Mouse (Mus musculus): ENCODE measurements at regions not wholly inside any gene's neighbourhood (a gene's known extent, or its start where the extent isn't known, plus 50 kb on each side); places are given as distances from the start of the nearest gene placed in this dataset.

DNA sequence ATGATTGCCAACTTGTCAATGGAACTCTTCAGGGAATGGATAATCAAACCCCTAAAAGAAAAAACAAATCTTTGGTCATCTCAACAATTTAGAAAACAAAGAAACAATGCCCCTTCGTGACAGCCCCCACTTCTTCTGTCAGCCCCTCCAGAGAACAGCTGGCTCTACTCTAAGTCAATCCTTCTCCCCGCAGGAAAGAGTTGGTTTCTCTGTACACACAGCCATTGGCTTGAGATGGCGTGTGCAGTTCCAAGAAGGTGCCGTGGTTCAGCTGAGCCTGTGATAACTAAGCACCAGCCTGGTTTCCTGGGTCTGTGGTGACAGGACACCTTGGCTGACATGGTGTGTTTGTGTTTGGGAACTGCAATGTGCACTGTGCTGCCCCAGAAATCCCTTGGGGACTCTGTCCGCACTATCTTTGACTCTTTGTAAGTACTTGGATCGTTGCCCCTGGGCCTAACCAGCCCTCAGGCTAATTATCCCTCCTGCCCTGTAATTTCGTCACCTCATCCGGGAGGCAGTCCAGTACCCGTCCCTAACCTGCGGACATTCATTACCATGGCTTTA, 253.8 kb upstream of the Kazn start:
- ATAC-seq (replicated peaks in 1 of 2; ENCODE audit: insufficient read depth in 1 of 2, low FRiP score in 2 of 2, low TSS enrichment in 1 of 2, low read depth in 1 of 2, poor library complexity in 2 of 2, severe bottlenecking in 2 of 2) = no peak

DNA sequence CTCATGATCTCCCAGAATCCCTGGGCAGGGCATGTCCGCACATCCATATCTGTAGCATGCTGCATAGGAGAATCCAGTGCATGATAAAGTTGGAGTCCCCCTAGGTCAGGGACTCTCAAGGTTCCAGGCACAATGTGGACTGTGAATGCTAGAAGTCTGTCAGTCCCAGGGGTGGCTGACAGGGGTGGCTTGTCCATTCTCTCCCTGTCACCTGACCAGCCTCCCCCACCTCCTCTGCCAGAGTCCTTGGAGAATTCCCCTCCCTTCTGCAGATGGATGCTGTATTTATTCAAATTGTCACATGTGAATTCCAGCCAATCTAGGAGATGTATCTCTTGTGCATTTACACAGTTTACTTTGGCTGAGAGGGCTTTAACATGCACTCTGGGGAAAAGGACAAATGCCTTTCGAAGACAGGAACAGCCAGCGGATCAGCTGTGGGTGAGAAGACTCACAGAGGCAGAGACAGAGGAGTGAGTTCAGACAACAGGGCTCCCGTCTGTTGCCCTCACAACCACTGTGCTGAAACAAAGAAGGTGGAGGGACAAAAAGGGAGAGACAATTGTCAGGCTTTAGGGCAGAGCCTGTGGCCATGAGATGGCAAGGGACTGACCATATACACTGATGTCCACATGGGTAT, 246.7 kb upstream of the Kazn start:
- no peak for ATAC-seq (replicated peaks in 1 of 2; ENCODE audit: insufficient read depth in 1 of 2, low FRiP score in 2 of 2, low TSS enrichment in 1 of 2, low read depth in 1 of 2, poor library complexity in 2 of 2, severe bottlenecking in 2 of 2)

DNA sequence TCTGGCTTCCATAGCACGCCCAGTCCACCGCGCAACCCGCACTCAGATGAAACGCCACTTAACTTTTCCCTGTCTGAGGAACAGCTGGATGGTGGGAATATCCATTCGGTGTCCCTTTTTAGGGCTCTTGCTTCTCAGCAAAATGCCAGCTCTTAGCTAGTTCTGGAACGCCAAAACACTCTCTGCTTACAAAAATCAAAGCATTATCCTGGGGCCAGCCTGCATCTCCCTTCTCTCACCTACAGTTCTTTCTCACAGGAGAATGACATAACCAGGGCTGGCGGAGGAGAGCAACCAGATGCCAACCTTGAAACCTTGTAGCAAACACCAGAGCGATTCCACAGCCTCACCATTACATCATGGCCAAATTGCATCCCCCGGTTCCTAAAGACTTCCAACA, 236.4 kb upstream of the Kazn start:
- no peak for ATAC-seq (replicated peaks in 1 of 2; ENCODE audit: insufficient read depth in 1 of 2, low FRiP score in 2 of 2, low TSS enrichment in 1 of 2, low read depth in 1 of 2, poor library complexity in 2 of 2, severe bottlenecking in 2 of 2)

DNA sequence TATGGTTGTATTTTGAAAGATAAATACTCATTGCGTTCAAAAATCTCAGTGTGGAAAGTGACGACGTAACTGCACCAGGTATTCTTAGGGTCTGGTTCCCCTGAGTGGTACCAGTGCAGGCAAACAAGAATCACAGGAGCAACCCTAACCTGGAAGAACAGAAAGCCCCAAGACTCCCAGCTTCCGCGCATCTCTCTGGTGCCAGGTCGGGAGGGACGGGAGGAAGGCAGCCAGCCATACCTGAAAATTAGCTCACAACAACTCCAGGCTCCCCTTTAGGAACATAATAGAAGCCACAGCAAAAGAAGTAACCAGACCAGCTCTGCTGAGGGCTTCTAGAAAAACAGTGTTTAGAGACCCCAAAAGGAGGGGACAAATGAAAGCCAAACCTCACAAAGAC, 235.4 kb upstream of the Kazn start:
- ATAC-seq (replicated peaks in 1 of 2; ENCODE audit: insufficient read depth in 1 of 2, low FRiP score in 2 of 2, low TSS enrichment in 1 of 2, low read depth in 1 of 2, poor library complexity in 2 of 2, severe bottlenecking in 2 of 2) = no peak

DNA sequence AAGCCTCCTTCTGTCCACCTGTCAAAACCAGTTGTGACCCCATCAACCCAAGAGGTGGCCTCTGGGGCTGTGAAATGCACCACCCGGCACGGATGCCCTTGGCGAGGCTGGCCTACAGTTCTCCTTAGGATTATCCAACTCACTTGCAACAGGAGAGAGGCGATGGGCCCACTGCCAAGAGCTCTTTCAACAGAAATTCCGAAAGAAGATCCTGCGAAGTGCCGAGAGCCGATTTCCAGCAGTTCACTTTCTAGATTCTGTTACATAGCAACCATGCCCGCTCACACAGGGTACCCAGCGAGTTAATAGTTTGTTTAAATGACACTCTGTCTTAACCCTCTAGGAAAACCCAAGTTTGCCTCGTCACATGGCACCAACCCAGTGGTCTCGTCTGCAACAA, 234.8 kb upstream of the Kazn start:
- no peak for ATAC-seq (replicated peaks in 1 of 2; ENCODE audit: insufficient read depth in 1 of 2, low FRiP score in 2 of 2, low TSS enrichment in 1 of 2, low read depth in 1 of 2, poor library complexity in 2 of 2, severe bottlenecking in 2 of 2)

DNA sequence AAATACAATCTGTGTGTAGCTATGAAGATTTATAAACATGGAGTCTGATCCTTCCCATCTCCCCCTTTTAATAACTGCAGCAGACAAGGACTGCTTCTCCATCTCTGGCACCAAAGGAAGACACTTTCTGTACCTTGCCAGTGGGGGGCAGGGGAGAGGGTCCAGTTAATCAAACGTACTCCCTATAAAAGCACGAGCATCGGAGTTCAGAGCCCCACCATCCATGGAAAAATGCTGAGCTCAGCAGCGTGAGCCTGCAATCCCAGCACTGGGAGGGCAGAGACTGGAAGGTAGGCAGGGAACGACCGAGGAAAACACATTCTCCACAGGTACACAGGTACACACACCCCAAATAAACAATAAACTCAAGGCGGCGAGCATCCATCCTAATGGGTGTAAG, 234.1 kb upstream of the Kazn start:
- no peak for ATAC-seq (replicated peaks in 1 of 2; ENCODE audit: insufficient read depth in 1 of 2, low FRiP score in 2 of 2, low TSS enrichment in 1 of 2, low read depth in 1 of 2, poor library complexity in 2 of 2, severe bottlenecking in 2 of 2)

DNA sequence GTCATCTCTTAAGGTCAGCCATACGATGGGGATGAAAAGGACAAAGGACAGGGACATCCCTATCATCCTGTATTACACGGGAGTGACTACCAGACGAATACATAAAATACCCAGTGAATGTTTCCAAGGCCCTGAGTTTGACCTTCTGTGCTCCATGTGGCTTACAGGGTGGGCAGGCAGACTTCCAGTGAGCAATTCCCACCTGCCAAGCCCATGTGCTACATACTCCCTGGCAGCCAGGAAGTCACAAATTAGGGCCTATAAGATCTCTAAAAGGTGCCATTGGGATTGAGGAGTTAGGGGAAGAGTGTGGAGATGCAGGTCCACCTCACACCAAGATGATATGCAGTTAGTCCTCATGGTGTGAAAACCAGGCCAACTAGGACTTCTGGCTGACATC, 233.1 kb upstream of the Kazn start:
- ATAC-seq (replicated peaks in 1 of 2; ENCODE audit: insufficient read depth in 1 of 2, low FRiP score in 2 of 2, low TSS enrichment in 1 of 2, low read depth in 1 of 2, poor library complexity in 2 of 2, severe bottlenecking in 2 of 2) = no peak

DNA sequence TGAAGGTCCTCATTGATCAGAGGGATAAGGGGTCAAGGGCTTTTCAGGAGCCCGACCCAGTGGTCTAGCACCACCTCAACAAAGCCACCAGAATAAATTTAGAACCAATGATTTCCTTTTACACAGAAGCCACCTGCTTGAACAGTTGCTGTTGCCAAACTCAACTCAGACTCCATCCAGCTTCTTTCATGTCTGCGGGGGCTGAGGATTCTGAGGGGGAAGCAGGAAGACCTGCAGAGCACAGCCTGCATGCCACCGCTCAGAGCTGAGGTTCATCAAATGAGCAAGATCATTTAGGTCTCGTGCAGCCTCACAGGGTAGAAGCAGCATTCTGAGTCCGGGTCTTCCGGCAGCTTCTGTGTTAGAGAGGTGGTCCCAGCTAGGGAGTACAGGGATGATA, 231.6 kb upstream of the Kazn start:
- ATAC-seq (replicated peaks in 1 of 2; ENCODE audit: insufficient read depth in 1 of 2, low FRiP score in 2 of 2, low TSS enrichment in 1 of 2, low read depth in 1 of 2, poor library complexity in 2 of 2, severe bottlenecking in 2 of 2) = no peak

DNA sequence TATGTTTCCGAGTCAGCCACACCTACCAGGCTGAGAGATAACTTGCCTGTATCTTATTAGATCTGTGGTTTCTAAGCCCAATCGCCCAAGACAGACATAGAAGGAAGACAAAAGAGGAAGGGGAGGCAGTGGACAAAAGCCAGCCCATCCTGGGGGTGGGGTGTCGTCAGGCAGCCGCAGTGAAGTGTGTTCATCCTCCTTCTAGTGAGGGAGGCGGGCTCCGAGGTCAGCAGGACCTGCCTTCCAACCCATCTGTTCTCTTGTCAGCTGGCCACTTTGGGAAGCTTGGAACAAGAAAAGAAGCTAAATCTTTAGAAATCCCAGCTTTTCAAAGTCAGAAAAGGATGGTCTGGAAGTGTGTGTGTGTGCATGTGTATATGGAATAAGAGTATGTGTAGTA, 228.7 kb upstream of the Kazn start:
- ATAC-seq (replicated peaks in 1 of 2; ENCODE audit: insufficient read depth in 1 of 2, low FRiP score in 2 of 2, low TSS enrichment in 1 of 2, low read depth in 1 of 2, poor library complexity in 2 of 2, severe bottlenecking in 2 of 2) = no peak

DNA sequence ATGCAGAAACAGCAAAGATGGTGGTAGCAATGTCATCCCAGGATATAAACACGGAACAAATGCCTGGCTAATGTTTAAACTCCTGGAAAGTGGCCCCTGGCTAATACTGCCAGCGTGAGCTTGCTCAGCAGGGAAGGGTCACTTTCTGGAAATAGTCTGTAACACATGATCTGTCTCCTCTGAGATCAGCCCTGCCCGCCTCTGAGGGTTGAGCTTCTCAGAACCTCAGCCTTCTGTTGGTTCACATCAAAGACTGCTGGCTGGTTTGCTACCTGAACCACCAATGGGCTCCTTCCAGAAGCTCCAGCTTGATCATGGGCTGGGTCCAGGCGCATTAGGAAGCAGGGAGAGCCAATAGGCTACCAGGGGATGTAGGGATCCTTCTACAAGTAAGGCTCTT, 226.0 kb upstream of the Kazn start:
- ATAC-seq (replicated peaks in 1 of 2; ENCODE audit: insufficient read depth in 1 of 2, low FRiP score in 2 of 2, low TSS enrichment in 1 of 2, low read depth in 1 of 2, poor library complexity in 2 of 2, severe bottlenecking in 2 of 2) = no peak

DNA sequence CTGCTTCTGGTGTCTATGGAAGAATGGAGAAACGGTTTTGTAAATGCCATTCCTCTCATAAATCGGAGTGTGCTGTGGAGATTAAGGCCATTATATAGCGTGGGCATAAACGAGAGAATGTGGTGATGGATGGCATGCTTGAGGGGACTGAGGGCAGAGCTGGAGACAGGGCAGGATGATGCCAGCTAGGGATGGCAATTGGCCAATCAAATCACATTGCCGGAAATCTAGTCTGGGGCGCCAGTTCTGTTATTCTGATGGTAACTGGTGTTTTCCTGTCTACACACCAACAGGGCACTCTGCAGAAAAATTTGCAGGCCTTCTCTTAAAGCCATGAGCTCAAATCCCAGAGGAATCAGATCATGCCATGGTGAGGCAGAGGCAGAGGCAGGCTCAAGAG, 224.9 kb upstream of the Kazn start:
- no peak for ATAC-seq (replicated peaks in 1 of 2; ENCODE audit: insufficient read depth in 1 of 2, low FRiP score in 2 of 2, low TSS enrichment in 1 of 2, low read depth in 1 of 2, poor library complexity in 2 of 2, severe bottlenecking in 2 of 2)

DNA sequence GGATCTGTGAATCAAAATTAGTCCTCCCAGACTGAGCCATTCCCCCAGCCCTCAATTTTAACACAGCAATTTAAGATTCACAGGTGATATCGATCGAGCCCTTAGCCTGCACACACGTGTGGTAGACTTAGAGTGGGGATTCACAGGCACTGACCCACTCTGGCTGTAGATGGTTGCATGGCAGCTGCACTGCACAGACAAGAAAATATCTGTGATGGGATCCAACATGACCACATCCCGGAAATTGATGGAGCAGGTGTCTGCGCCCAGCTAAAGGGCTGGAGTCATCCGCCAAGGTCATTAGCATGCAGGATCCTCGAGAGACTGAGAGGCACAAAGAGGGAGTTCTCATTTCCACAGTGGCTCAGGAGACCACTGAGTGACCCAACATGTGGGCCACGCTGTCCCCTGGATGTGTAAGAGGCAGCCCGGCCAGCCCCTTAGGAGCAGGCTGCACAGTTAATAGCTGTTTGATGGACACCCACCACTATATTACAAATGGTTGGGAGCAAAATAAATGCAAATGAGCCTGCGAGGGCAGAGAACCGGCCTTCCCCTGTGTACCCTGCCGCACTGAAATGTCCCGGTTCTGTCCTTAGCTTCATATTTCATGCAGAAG, 221.4 kb upstream of the Kazn start:
- ATAC-seq (replicated peaks in 1 of 2; ENCODE audit: insufficient read depth in 1 of 2, low FRiP score in 2 of 2, low TSS enrichment in 1 of 2, low read depth in 1 of 2, poor library complexity in 2 of 2, severe bottlenecking in 2 of 2) = no peak

DNA sequence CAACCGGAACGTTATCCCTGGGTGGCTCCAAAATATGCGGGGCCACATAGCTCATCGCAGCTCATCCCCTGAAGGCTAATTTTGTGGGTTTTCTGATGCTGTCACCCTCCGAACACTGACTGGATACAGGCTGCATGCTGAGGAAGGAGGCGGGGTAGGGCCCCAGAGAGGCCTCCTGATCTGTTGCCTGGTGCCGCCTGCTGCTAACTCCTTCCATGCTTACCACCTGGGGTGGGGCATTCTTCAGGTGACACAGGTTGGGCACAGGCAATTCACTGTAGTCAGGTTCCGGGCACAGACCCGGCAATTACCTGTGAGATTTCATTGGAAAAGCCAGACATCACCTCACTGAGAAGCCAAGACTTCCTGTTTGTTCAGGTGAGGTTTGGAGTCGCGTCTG, 213.4 kb upstream of the Kazn start:
- ATAC-seq (replicated peaks in 1 of 2; ENCODE audit: insufficient read depth in 1 of 2, low FRiP score in 2 of 2, low TSS enrichment in 1 of 2, low read depth in 1 of 2, poor library complexity in 2 of 2, severe bottlenecking in 2 of 2) = no peak

DNA sequence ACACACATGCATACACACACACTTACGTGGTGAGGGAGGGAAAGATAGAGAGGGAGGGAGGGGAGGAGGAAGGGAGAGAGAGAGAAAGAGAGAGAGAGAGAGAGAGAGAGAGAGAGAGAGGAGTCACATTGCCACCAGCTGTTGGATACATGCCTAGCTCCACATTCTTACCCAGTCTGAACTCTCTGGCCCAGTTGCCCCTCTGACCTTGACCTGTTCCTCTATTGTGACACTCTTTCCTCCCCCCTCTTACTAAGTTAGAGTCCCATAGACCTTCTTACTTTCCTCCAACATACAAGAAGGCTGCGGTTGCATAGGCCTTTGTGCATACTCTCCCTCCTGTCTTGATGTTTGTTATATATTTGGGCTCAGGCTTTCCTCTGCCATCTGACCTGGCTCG, 211.7 kb upstream of the Kazn start:
- no peak for ATAC-seq (replicated peaks in 1 of 2; ENCODE audit: insufficient read depth in 1 of 2, low FRiP score in 2 of 2, low TSS enrichment in 1 of 2, low read depth in 1 of 2, poor library complexity in 2 of 2, severe bottlenecking in 2 of 2)

DNA sequence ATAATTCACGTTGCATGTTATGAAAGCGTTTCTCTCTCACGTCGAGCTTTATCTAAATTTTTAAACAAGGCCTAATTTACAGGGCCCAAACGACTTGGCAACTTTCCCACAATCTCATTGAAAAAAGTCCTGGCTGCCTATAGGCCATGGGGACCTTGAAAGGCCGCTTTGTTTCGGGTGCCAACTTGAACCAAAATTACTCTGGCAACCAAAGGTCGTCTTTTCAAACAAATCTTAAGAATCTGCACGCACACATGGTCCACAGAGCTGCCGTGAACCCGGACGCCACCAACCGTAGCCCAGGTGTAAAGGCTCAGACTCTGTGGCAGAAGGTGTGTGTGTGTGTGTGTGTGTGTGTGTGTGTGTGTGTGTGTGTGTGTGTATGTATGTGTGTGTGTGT, 210.5 kb upstream of the Kazn start:
- no peak for ATAC-seq (replicated peaks in 1 of 2; ENCODE audit: insufficient read depth in 1 of 2, low FRiP score in 2 of 2, low TSS enrichment in 1 of 2, low read depth in 1 of 2, poor library complexity in 2 of 2, severe bottlenecking in 2 of 2)

DNA sequence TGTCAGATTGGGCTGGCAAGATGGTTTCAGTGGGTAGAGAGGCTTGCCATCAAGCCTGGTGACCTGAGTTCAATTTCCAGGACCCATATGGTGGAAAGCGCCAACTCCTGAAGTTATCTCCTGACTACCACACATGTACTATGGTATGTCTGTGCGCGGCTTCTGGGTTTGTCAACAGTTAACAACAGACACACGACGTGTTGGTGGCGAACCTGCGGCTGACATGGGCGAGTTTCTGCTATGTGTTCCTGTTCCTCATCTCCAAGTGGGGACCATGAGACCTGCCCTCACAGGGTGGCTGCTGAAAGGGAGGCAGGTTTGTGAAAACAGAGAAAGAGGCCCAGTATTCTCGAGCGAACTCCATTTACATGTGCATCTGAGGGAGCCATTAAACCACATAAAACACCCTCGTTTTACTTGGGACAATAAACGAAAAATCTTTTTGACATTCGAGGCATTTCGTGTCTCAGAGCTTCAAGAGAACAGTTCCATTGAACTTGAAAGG, 210.0 kb upstream of the Kazn start:
- no peak for ATAC-seq (replicated peaks in 1 of 2; ENCODE audit: insufficient read depth in 1 of 2, low FRiP score in 2 of 2, low TSS enrichment in 1 of 2, low read depth in 1 of 2, poor library complexity in 2 of 2, severe bottlenecking in 2 of 2)

DNA sequence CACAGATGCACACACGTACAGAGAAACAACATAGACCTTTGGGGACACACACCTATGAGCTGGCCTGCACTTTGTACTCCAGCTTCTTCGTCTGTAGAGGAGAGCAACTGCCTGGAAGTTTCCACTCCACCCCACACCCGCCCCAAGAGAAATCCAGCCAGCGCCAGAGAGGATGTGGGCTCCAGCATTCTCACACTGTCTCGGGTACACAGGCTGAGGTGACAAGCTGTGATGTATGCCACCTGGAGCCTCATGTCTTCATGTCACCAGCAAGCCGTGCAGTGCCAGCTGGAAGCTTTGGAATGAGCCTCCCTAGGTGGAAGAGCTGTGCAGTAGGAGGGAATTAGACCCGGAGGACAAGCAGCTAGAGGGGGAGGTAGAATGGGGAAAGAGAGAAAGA, 208.3 kb upstream of the Kazn start:
- no peak for ATAC-seq (replicated peaks in 1 of 2; ENCODE audit: insufficient read depth in 1 of 2, low FRiP score in 2 of 2, low TSS enrichment in 1 of 2, low read depth in 1 of 2, poor library complexity in 2 of 2, severe bottlenecking in 2 of 2)

DNA sequence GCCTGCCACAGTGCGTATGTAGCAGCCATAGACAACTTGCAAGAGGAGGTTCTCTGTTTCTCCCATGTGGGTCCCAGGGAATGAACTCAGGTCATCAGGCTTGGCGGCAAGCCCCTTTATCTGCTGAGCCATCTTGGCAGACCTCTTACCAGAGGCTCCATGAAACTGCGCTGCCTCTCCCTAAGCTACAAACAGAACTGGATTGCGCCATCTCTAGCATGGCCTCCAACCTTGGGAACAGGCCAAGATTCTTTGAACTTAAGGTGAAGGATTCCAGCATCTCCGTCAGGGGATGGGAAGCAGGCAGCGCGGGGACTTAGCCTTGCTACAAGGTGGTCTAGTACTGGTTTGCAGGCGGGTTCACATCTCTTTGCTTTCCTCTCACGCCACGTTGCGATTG, 201.8 kb upstream of the Kazn start:
- ATAC-seq (replicated peaks in 1 of 2; ENCODE audit: insufficient read depth in 1 of 2, low FRiP score in 2 of 2, low TSS enrichment in 1 of 2, low read depth in 1 of 2, poor library complexity in 2 of 2, severe bottlenecking in 2 of 2) = no peak

Measured in hematopoietic stem cell, adult 5-6 weeks (primary cell).